Mouse (Mus musculus): ENCODE data around the gene Ebpl. TPM values are rescaled to one million over a fixed set of nuclear protein-coding genes. Genes with fewer than 3 reads are reported as not detected.

Ebpl gene
- polyA plus RNA-seq, 1 experiment from 2014 or later = 10.2 TPM

DNA sequence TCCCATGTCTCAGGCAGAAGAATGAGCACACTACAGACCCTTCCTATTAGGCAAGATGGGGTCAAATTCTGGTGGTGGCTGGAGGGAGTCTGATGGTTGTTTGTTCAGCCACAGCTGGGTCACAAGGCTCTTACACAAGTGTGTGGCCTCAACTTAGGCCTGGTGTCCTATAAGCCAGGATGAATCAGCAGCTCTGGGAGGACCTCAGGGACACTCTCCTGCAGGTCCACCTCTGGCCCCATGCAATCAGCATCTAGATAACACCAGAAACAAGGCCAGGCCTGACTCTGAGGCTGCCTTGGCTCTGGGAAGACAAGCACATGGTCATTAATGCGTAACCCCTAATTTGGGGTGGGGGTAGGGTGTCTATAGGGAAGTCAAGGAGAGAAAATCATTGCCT is 39.5 kb downstream of the Ebpl start:
- Histone ChIP-seq H3K36me3 (ENCODE audit: control insufficient read depth, insufficient read depth, low read length) (no peaks in the 10 kb centered on the region), H3K4me2 (ENCODE audit: low read depth, severe bottlenecking) (no peak overlapping the region), H3K9ac (ENCODE audit: low read length) (no peak overlapping the region), H3K27me3 (ENCODE audit: control insufficient read depth, insufficient read depth, low read length) (no peaks in the 10 kb centered on the region), H3K4me3 (ENCODE audit: low read depth, low read length) (no peak overlapping the region), H3K9me3 (ENCODE audit: control insufficient read depth, low read length) (no peaks in the 10 kb centered on the region; the same call in 1 of the 2 replicates), H3K4me1 (ENCODE audit: control insufficient read depth, insufficient read depth, low read length) (no peaks in the 10 kb centered on the region), H3K27ac (replicated peaks; ENCODE audit: low read depth, low read length) (no peak overlapping the region)
- WGBS = 74% methylated on average over 1 of the region's 1 CpGs
- ATAC-seq (ENCODE audit: insufficient number of reproducible peaks, low FRiP score, low TSS enrichment, low read depth) (no peak), DNase-seq (ENCODE audit: low spot score) (no peak)

DNA sequence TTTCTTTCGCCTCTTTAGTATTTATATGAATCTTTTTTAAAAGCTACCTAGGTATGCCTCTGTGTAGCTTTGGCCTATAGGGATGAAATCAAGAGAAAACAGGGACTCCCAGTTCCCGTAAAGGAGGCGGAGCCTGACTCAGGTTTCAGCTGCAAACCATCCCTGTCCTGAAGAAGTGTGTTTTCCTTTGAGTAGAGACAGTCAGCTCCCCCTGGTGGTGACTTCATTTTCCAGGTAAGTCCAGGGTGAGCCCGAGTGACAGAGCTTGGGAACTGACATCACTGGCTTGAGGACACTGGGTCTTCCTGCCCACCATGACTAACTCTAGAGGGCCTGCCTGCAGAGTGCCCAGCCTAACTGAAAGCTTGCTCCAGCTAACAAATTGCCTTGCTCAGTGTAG is 43.4 kb downstream of the Ebpl start:
- no peak overlapping the region for H3K4me3 ChIP-seq (ENCODE audit: low read depth, low read length)
- DNase-seq (ENCODE audit: low spot score) = peak; percentile 68

DNA sequence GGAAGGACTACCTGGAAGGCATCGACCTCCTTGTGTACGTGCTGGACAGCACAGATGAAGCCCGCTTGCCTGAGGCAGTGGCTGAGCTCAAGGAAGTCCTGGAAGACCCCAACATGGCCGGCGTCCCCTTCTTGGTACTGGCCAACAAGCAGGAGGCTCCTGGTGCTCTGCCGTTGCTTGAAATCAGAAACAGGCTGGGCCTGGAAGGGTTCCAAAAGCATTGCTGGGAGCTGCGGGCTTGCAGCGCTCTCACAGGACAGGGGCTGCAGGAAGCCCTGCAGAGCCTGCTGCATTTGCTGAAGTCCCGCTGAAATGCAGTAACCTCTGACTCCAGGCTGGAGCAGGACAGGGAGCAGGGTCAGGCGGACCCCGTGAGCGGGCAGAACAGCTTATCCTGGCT is 49.3 kb downstream of the Ebpl start:
- no peak for ATAC-seq (ENCODE audit: insufficient number of reproducible peaks, low FRiP score, low TSS enrichment, low read depth)
- WGBS = 74% methylated on average over 12 of the region's 12 CpGs
- no peak overlapping the region for H3K9ac ChIP-seq (ENCODE audit: low read length)
- no peaks in the 10 kb centered on the region for H3K4me1 ChIP-seq (ENCODE audit: control insufficient read depth, insufficient read depth, low read length)
- no peak overlapping the region for H3K4me2 ChIP-seq (ENCODE audit: low read depth, severe bottlenecking)
- no peaks in the 10 kb centered on the region for H3K27me3 ChIP-seq (ENCODE audit: control insufficient read depth, insufficient read depth, low read length)
- no peak for DNase-seq (ENCODE audit: low spot score)
- no peak overlapping the region for H3K27ac ChIP-seq (replicated peaks; ENCODE audit: low read depth, low read length)
- no peak overlapping the region for H3K4me3 ChIP-seq (ENCODE audit: low read depth, low read length)
- no peaks in the 10 kb centered on the region for H3K9me3 ChIP-seq (ENCODE audit: control insufficient read depth, low read length)
- H3K36me3 ChIP-seq (ENCODE audit: control insufficient read depth, insufficient read depth, low read length) = no peaks in the 10 kb centered on the region

More for the DNA sequence above, 43.4 kb downstream of the Ebpl start:
- Histone ChIP-seq H3K4me2 (ENCODE audit: low read depth, severe bottlenecking) (no peak overlapping the region), H3K36me3 (ENCODE audit: control insufficient read depth, insufficient read depth, low read length) (no peaks in the 10 kb centered on the region), H3K27ac (replicated peaks; ENCODE audit: low read depth, low read length) (no peak overlapping the region), H3K9me3 (ENCODE audit: control insufficient read depth, low read length) (no peaks in the 10 kb centered on the region), H3K4me1 (ENCODE audit: control insufficient read depth, insufficient read depth, low read length) (no peaks in the 10 kb centered on the region), H3K27me3 (ENCODE audit: control insufficient read depth, insufficient read depth, low read length) (no peaks in the 10 kb centered on the region), H3K9ac (ENCODE audit: low read length) (no peak overlapping the region)
- 0 out of 2 replicates have a peak, but pooled peaks have one; percentile 31 for ATAC-seq (ENCODE audit: insufficient number of reproducible peaks, low FRiP score, low TSS enrichment, low read depth)
- 24% methylated on average over 4 of the region's 4 CpGs for WGBS

DNA sequence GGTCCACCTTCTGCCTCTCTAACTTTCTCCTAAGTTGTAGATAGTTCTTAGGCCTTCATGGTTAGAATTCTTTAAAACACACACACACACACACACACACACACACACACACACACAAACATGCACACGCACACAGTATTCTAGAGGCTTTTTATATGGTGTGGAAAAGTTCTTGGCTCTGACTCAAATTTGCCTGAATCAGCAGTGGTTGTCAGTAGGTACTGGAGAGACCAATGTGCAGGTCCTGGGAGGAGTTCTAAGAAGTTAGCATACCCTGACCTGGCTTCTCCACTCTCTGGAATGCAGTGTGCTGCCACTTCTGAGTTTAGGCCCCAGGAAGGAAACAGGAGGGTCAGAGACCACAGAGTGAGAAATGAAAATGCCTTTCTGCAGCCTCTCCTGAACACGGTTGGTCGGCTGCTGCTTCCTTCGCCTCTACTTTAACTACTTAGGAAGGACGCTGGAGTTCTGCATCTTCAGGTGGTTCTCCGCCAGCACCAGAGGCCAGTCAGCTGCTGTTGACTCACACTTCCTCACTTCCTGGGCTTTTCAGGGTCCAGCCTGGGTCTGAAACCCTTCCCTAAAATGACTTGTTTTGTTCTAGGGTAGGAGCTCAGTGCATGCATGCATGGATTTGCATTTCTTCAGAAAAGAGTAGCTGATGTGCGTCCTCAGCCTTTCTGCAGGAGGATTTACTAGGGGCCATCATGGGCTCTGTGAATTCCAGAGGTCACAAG is 50.0 kb downstream of the Ebpl start:
- no peak overlapping the region for H3K27ac ChIP-seq (replicated peaks; ENCODE audit: low read depth, low read length)
- no peaks in the 10 kb centered on the region for H3K9me3 ChIP-seq (ENCODE audit: control insufficient read depth, low read length)
- ATAC-seq (ENCODE audit: insufficient number of reproducible peaks, low FRiP score, low TSS enrichment, low read depth) (no peak), DNase-seq (ENCODE audit: low spot score) (no peak)
- H3K4me2 ChIP-seq (ENCODE audit: low read depth, severe bottlenecking) = no peak overlapping the region
- no peak overlapping the region for H3K4me3 ChIP-seq (ENCODE audit: low read depth, low read length)
- no peaks in the 10 kb centered on the region for H3K27me3 ChIP-seq (ENCODE audit: control insufficient read depth, insufficient read depth, low read length)
- H3K9ac ChIP-seq (ENCODE audit: low read length) = no peak overlapping the region
- no peaks in the 10 kb centered on the region for H3K36me3 ChIP-seq (ENCODE audit: control insufficient read depth, insufficient read depth, low read length)
- 76% methylated on average over 7 of the region's 7 CpGs for WGBS
- no peaks in the 10 kb centered on the region for H3K4me1 ChIP-seq (ENCODE audit: control insufficient read depth, insufficient read depth, low read length)

DNA sequence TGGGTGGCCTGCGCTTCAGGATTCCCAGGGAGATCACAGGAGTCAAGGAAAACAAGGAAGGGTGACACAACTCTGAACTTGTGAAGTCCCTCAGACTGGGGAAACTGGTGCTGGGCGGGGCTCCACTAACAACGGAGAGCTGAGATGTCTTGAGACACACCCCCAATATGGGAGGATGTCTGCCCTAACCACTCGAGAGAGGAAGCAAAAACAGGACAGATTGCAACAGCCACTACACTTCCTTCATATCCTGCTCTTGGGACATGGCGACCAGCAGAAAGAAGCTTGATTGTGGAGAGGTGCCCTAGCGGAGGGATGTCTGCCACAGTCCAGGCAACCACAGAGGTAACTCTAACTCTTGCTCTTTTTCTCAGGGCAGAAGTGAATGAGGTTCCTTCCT is 50.6 kb downstream of the Ebpl start, which contains the start of gene Arl11:
TSS of gene Arl11 (plus strand) at position 161 of the 400 bp plus-strand sequence.
- WGBS = 58% methylated on average over 6 of the region's 6 CpGs
- no peak for DNase-seq (ENCODE audit: low spot score)

DNA sequence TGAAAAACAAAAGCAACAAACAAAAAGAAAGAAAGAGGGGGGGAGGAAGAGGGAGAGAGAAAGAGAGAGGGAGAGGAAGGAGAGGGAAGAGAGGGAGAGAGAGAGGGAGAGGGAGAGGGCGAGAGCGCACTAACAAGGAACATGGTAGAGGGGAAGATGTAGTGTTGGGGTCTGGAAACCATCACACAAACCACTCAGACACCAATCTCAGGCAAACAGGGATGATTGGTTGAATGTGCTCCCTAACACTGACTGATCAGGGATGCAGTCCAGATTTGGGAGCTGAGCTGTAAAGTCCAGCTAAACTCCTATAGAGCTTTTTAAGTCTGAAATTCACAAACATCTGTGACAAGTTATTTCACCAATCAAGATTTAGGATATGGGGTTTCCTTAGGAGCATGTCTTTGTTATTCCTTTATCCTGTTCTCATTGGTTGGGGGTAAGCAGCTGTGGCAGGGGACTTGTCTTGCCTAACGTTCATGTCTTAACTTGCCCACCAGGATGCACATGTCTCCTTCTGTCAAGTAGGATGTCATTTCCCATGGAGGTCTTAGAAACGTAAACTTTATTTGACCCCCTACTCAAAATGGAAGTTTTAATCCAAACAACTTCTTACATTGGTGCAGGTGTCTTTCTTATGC is 56.1 kb downstream of the Ebpl start:
- DNase-seq (ENCODE audit: low spot score) (no peak), ATAC-seq (ENCODE audit: insufficient number of reproducible peaks, low FRiP score, low TSS enrichment, low read depth) (no peak)
- Histone ChIP-seq H3K4me2 (ENCODE audit: low read depth, severe bottlenecking) (no peak overlapping the region), H3K4me1 (ENCODE audit: control insufficient read depth, insufficient read depth, low read length) (no peaks in the 10 kb centered on the region), H3K36me3 (ENCODE audit: control insufficient read depth, insufficient read depth, low read length) (no peaks in the 10 kb centered on the region), H3K27ac (replicated peaks; ENCODE audit: low read depth, low read length) (no peak overlapping the region), H3K9ac (ENCODE audit: low read length) (no peak overlapping the region), H3K9me3 (ENCODE audit: control insufficient read depth, low read length) (no peaks in the 10 kb centered on the region), H3K4me3 (ENCODE audit: low read depth, low read length) (no peak overlapping the region), H3K27me3 (ENCODE audit: control insufficient read depth, insufficient read depth, low read length) (no peaks in the 10 kb centered on the region)
- 77% methylated on average over 4 of the region's 4 CpGs for whole genome bisulfite sequencing

More for the DNA sequence above, 50.6 kb downstream of the Ebpl start, which contains the start of gene Arl11:
- Histone ChIP-seq H3K4me2 (ENCODE audit: low read depth, severe bottlenecking) (no peak within 1 kb of the TSS), H3K27me3 (ENCODE audit: control insufficient read depth, insufficient read depth, low read length) (no peaks in the 10 kb centered on the region), H3K4me3 (ENCODE audit: low read depth, low read length) (no peak within 1 kb of the TSS), H3K36me3 (ENCODE audit: control insufficient read depth, insufficient read depth, low read length) (no peaks in the 10 kb centered on the region), H3K9ac (ENCODE audit: low read length) (no peak within 1 kb of the TSS), H3K27ac (replicated peaks; ENCODE audit: low read depth, low read length) (no peak within 1 kb of the TSS), H3K9me3 (ENCODE audit: control insufficient read depth, low read length) (no peaks in the 10 kb centered on the region), H3K4me1 (ENCODE audit: control insufficient read depth, insufficient read depth, low read length) (no peaks in the 10 kb centered on the region)
- no peak for ATAC-seq (ENCODE audit: insufficient number of reproducible peaks, low FRiP score, low TSS enrichment, low read depth)

DNA sequence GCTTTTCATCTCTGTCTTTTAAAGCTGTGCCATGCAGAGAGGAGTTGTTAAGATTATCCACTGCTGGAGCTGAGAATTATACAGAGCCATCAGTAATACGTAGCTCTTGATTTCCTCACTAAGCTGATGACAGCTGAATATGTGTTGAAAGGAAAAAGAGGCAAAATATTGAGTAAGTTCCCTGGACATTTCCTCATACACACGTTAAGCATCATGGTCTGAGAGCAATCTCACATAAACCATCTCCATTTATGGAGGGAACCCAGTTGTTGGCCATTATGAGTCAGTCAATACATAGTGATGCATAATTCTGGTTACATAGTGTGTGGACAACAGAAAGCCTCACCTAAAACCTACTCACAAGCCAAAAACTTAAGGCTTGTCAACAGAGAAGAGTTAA is 57.8 kb downstream of the Ebpl start:
- H3K27me3 ChIP-seq (ENCODE audit: control insufficient read depth, insufficient read depth, low read length) = no peaks in the 10 kb centered on the region
- H3K4me1 ChIP-seq (ENCODE audit: control insufficient read depth, insufficient read depth, low read length) = no peaks in the 10 kb centered on the region
- no peak overlapping the region for H3K4me3 ChIP-seq (ENCODE audit: low read depth, low read length)
- H3K27ac ChIP-seq (replicated peaks; ENCODE audit: low read depth, low read length) = no peak overlapping the region
- no peak for ATAC-seq (ENCODE audit: insufficient number of reproducible peaks, low FRiP score, low TSS enrichment, low read depth)
- H3K9ac ChIP-seq (ENCODE audit: low read length) = no peak overlapping the region
- H3K9me3 ChIP-seq (ENCODE audit: control insufficient read depth, low read length) = no peaks in the 10 kb centered on the region
- no peak overlapping the region for H3K4me2 ChIP-seq (ENCODE audit: low read depth, severe bottlenecking)
- no peaks in the 10 kb centered on the region for H3K36me3 ChIP-seq (ENCODE audit: control insufficient read depth, insufficient read depth, low read length)
- WGBS = 85% methylated on average over 2 of the region's 2 CpGs
- DNase-seq (ENCODE audit: low spot score) = no peak

DNA sequence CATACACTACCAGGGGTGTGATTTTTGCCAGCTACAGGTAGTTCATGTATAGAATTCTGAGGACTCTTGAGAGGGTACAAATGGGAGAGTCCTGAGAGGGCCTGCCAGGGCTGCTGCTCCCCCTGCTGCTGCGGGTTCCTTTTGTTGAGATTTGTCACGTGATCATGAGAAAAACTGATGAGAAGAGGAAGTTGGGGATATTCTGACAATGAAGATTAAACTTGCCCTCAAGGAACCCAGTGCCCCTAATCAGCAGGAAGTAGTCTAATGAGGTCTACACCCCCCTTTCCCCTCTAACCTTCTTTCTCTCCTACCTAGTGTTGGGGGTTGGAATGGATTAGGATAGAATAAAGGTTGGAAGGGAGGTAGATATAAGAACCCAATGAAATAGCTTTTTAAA is 58.9 kb downstream of the Ebpl start:
- 57% methylated on average over 2 of the region's 2 CpGs for WGBS
- H3K9ac ChIP-seq (ENCODE audit: low read length) = no peak overlapping the region
- H3K36me3 ChIP-seq (ENCODE audit: control insufficient read depth, insufficient read depth, low read length) = no peaks in the 10 kb centered on the region
- no peak overlapping the region for H3K4me2 ChIP-seq (ENCODE audit: low read depth, severe bottlenecking)
- no peaks in the 10 kb centered on the region for H3K9me3 ChIP-seq (ENCODE audit: control insufficient read depth, low read length)
- H3K27ac ChIP-seq (replicated peaks; ENCODE audit: low read depth, low read length) = no peak overlapping the region
- ATAC-seq (ENCODE audit: insufficient number of reproducible peaks, low FRiP score, low TSS enrichment, low read depth) = no peak
- no peak for DNase-seq (ENCODE audit: low spot score)
- no peaks in the 10 kb centered on the region for H3K27me3 ChIP-seq (ENCODE audit: control insufficient read depth, insufficient read depth, low read length)
- H3K4me1 ChIP-seq (ENCODE audit: control insufficient read depth, insufficient read depth, low read length) = no peaks in the 10 kb centered on the region
- H3K4me3 ChIP-seq (ENCODE audit: low read depth, low read length) = no peak overlapping the region
